Mouse (Mus musculus) retina, adult 2 months (tissue): ENCODE data around the gene Zfp523.

ENCODE experiments used
- DNase-seq: peaks from one replicate; pipeline ENCODE4 v3.0.0-alpha.2; 2012; ENCODE audit warnings: low read depth, low spot score

Zfp523 gene

DNA sequence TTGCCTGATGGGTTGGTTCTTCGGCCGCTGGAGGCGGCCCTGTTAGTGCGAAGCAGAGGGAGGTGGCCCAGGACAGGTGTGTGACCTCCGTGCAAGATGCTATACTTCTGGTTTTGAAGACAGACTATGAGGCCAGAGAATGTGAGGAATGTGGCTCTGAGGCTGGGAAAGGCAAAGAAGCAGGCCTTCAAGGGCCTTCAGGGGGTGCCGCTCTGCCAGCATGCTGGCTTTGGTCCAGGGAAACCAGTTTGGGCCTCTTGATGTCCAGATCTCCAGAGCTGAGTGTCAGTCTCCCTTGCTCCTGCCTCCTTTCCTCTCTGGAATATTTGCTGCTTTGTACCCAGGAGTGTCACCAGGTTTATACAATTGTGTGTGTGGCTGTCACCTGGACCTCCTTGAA, 65.4 kb downstream of the Zfp523 start:
- no peak for DNase-seq

- DNase-seq, result no peak
These were observed 67.3 kb downstream of the Zfp523 start for GRCm38 (mm10) chr17:28244214-28244613.

GRCm38 (mm10) chr17:28244714-28245113, 67.8 kb downstream of the Zfp523 start:
- no peak for DNase-seq

DNA sequence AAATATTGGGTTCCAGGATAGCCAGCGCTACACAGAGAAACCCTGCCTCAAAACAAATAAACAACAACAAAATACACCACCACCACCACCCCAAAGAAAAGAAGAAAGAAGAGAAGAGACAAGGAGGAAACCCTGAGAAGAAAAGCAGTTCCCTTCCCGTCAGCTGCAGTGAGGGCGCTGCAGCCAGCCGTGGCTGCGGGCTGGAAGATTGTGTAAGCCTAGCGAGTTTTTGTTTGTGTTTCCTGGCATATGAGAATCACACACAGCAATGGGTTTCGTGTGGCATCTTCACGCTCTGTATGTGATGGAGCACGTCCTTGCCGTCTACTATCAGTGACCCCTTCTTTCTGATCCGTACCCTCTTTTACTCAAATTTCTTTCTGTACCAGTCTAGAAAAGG, 69.7 kb downstream of the Zfp523 start:
- DNase-seq, result no peak

DNA sequence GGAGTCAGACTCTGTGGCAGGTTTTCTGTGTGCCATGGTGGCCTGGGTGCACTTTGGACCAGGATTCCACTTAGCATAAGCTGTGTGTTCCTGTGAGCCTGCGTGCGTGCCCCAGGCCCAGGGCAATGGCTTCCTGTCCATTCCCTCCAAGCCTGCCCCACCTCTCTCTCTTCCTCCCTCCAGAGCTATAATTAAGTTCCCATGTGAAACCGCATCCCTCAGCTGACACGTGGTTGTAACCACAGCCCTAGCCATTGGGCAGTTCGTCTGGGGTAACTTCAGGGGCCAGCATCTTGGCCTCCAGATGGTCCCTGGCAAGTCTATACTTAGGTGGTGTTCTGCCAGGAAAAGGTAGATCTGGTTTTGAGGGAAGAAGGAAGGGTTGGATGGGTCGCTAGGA, 70.7 kb downstream of the Zfp523 start:
- DNase-seq, result no peak

DNA sequence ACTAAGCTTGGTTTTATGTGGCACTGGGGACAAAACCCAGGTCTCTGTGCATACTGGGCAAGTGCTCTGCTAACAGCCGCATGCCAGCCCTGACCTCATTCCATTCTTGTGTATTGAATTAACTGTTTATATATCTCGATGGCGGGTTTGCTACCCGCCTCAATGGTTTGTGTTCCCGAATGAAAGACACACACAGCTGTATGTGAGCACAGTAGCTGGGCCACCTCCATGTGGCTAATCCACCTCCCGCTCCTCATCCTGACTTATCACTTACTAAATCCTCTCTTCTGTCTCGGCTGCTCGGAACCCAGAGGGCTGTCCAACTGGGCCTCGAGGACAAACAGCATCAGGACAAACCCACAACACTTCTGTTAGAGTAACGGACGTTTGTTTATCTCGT, 72.1 kb downstream of the Zfp523 start:
- DNase-seq, result no peak

DNA sequence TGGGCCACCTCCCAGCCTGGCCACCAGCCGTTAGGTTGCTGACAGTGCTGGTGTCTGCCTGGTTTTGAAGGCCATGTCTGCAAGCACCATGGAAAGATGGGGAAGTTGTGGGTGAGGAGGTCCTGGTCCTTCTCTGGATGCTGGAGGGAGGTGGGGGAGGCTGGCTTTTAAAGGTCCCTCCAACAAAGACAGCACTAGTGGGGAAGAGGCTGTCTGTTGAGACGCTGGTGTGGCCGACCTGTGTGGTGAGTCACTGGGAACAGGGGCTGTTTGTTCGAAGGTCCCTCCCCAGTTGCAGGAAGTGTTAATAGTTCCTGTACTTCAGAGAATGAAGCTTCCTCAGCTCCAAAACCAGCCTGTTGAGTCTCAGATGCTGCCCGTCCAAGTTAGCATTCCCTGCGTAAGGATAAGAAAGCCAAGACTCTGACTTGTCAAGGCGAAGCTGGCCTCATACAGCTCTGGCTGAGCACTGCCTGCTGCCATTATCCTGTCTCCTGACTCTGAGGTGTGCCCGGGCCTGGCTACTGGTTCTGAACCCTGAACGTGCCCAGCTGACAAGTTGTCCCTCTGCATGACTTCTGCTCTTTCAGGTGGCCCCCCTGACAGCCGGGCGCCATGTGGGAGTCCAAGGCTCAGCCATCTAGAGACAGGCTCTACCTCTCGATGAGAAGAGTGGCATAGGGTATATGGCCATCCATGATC, 74.8 kb downstream of the Zfp523 start:
- no peak for DNase-seq

GRCm38 (mm10) chr17:28252281-28252648, 75.3 kb downstream of the Zfp523 start:
- no peak for DNase-seq

GRCm38 (mm10) chr17:28253216-28253615, 76.3 kb downstream of the Zfp523 start:
- DNase-seq, result no peak

GRCm38 (mm10) chr17:28254804-28255203, 77.9 kb downstream of the Zfp523 start:
- DNase-seq, result no peak
